Mouse (Mus musculus) inflammation-experienced regulatory T-cells, adult 16 weeks (primary cell): ENCODE data around the gene Gm45062. TPM values are rescaled to one million over a fixed set of nuclear protein-coding genes. Genes with fewer than 3 reads are reported as not detected.

Experiments
- polyA plus RNA-seq: library from polyadenylated mRNA; unstranded; fragments of 100-300 nt; shearing (Covaris generic); gene quantifications from one replicate; pipeline ENCODE4 v1.2.1, GENCODE M21; 2017

Gm45062 gene
- 5.6 TPM for polyA plus RNA-seq

GRCm38 (mm10) chr6:8259004-8259666 lies at the start of gene Gm45062, which contains the start of the genes Rpa3 and Umad1:
Gm45062 (plus strand) TSS chr6:8259450.
Rpa3 (minus strand) TSS chr6:8259173.
Umad1 (plus strand) TSS chr6:8259288.

GRCm38 (mm10) chr6:8509551-8509950 lies 250.3 kb downstream of the Gm45062 start, which contains the start of gene Glcci1:
Glcci1 (plus strand) TSS chr6:8509600.

Other genes with a start within 250 kb of the Gm45062 start
- not detected for gene Col28a1, start 66.8 kb upstream of the Gm45062 start, polyA plus RNA-seq
- gene Mios, start 50.2 kb upstream of the Gm45062 start, polyA plus RNA-seq, result 23.6 TPM
- 72.5 TPM for gene Rpa3, start 277 bp upstream of the Gm45062 start, polyA plus RNA-seq
- 17.5 TPM for gene Umad1, start 162 bp upstream of the Gm45062 start, polyA plus RNA-seq